Mouse (Mus musculus): ENCODE data around the gene Cdh15. TPM values are rescaled to one million over a fixed set of nuclear protein-coding genes. Genes with fewer than 3 reads are reported as not detected.

The Cdh15 gene
- polyA plus RNA-seq, 1 experiment from 2014 or later: 0.49 TPM

Other genes starting within 250 kb of the Cdh15 start
- 17.1 and 18.8 TPM in 2 replicates for gene Galns, start 236.5 kb upstream of the Cdh15 start, polyA plus RNA-seq (2015; fragmentation: Nextera tagmentation; extraction: Ambion mirVana)
- gene Trappc2l, start 236.3 kb upstream of the Cdh15 start, polyA plus RNA-seq (2015; fragmentation: Nextera tagmentation; extraction: Ambion mirVana): 58.0 and 76.0 TPM in 2 replicates
- not detected in 2 replicates for gene Pabpn1l, start 225.2 kb upstream of the Cdh15 start, polyA plus RNA-seq (2015; fragmentation: Nextera tagmentation; extraction: Ambion mirVana)
- 4.6 and 4.7 TPM in 2 replicates for gene Cbfa2t3, start 148.9 kb upstream of the Cdh15 start, polyA plus RNA-seq (2015; fragmentation: Nextera tagmentation; extraction: Ambion mirVana)
- 21.8 and 24.6 TPM in 2 replicates for gene Acsf3, start 72.5 kb upstream of the Cdh15 start, polyA plus RNA-seq (2015; fragmentation: Nextera tagmentation; extraction: Ambion mirVana)
- 50.9 and 53.9 TPM in 2 replicates for gene Ankrd11, start 194.3 kb downstream of the Cdh15 start, polyA plus RNA-seq (2015; fragmentation: Nextera tagmentation; extraction: Ambion mirVana)
- gene Spg7, start 215.0 kb downstream of the Cdh15 start, polyA plus RNA-seq (2015; fragmentation: Nextera tagmentation; extraction: Ambion mirVana): 51.7 and 52.5 TPM in 2 replicates

Measured in intestine, embryonic 15.5 days (tissue).